Mouse (Mus musculus) liver, embryonic 14.5 days (tissue): Measurements from ENCODE around the gene Creb5.

Experiments used
- CTCF ChIP-seq: IDR thresholded peaks from 2 replicates; pipeline ENCODE4 v1.5.1; 2016; ENCODE audit warnings: antibody characterized with exemption, low read depth, control low read depth
- EP300 ChIP-seq: IDR thresholded peaks from 2 replicates; pipeline ENCODE4 v1.6.1; 2016; ENCODE audit warnings: antibody characterized with exemption, low read depth

DNA sequence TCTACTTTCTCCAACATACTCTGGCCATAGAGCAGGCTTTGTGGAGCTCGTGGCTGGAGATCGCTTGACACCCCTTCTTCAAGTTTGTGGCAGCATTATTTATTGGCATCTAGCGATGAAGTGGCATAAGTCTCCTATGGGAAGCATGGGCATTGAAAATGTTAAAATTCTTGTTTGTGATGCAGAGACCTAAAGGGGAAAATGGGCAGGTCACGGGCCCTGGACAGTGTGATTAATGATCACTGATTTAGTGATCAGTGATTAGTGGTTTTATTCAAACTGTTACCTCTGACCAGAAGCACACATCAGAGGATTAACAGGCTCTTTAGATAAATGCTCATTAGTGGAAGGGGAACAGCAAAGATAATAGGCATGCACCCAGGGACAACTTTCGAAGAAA lies 2.6 kb downstream of the Creb5 start:
- TF ChIP-seq CTCF (no peak), EP300 (no peak)
